Mouse (Mus musculus): ENCODE measurements around the gene Glod4.

- TF ChIP-seq POLR2A (IDR thresholded peaks at IDR 0.05; ENCODE audit: low read depth, low read length) (no peak), CTCF (IDR thresholded peaks at IDR 0.05; ENCODE audit: borderline replicate concordance, insufficient read depth, low read length) (no peak)
Observed at GRCm38 (mm10) chr11:76272440-76272839, 28.9 kb upstream of the Glod4 start.
